Mouse (Mus musculus): ENCODE measurements around the gene C530008M17Rik. TPM values are rescaled to one million over a fixed set of nuclear protein-coding genes. Genes with fewer than 3 reads are reported as not detected.
A peak's percentile ranks its signal among the peaks of the same experiment; 100 is the strongest.

The C530008M17Rik gene
- polyA plus RNA-seq, 1 experiment from 2014 or later: 13.4 TPM

DNA sequence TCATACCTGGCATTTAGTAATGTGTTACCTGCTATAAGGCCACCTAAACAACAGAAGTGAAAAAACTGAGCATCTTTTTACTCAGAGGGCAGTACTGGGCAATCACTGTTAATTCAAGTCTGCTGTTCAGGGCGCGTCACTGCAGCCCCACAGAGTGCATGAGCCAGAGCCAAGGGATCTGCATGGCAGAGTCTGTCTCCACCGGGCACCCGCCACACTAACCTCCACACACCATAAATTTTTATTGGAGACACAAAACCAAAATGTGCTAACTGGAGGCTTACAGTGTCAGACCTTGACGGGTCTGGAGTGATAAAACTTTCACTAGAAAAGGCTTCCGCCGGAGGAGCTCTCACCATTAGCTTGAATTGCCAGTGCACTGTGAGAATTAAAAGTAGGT is 57.4 kb downstream of the C530008M17Rik start:
- ATAC-seq (ENCODE audit: insufficient number of reproducible peaks, low FRiP score, low TSS enrichment, low read depth): no peak

GRCm38 (mm10) chr5:76719954-76720353 is 63.6 kb downstream of the C530008M17Rik start:
- no peak for ATAC-seq (ENCODE audit: insufficient number of reproducible peaks, low FRiP score, low TSS enrichment, low read depth)
- no peak overlapping the region for H3K4me2 ChIP-seq
- H3K27me3 ChIP-seq: no peaks in the 10 kb centered on the region
- H3K9ac ChIP-seq: no peak overlapping the region
- whole genome bisulfite sequencing: 54% methylated on average over 3 of the region's 3 CpGs
- H3K4me3 ChIP-seq: no peak overlapping the region
- no peak overlapping the region for H3K27ac ChIP-seq
- H3K9me3 ChIP-seq: no peaks in the 10 kb centered on the region; the same call in 1 of the 2 replicates
- no peaks in the 10 kb centered on the region for H3K4me1 ChIP-seq
- H3K36me3 ChIP-seq: 0 out of 2 replicates have a peak, but pooled peaks cover 3% of the 10 kb centered on the region

More for the DNA sequence above, 57.4 kb downstream of the C530008M17Rik start:
- no peak overlapping the region for H3K27ac ChIP-seq
- no peaks in the 10 kb centered on the region for H3K36me3 ChIP-seq
- no peak overlapping the region for H3K4me3 ChIP-seq
- H3K9ac ChIP-seq: no peak overlapping the region
- no peaks in the 10 kb centered on the region for H3K9me3 ChIP-seq
- peaks cover 6% of the 10 kb centered on the region for H3K4me1 ChIP-seq
- 34% methylated on average over 7 of the region's 7 CpGs for WGBS
- 0 out of 2 replicates have a peak overlapping the region, but pooled peaks have one; percentile 14 for H3K4me2 ChIP-seq
- no peaks in the 10 kb centered on the region for H3K27me3 ChIP-seq

GRCm38 (mm10) chr5:76724878-76725277 is 68.6 kb downstream of the C530008M17Rik start:
- H3K27ac ChIP-seq: no peak overlapping the region
- no peak overlapping the region for H3K4me3 ChIP-seq
- WGBS: 99% methylated on average over 2 of the region's 2 CpGs
- no peaks in the 10 kb centered on the region for H3K4me1 ChIP-seq
- no peaks in the 10 kb centered on the region; the same call in 1 of the 2 replicates for H3K9me3 ChIP-seq
- no peaks in the 10 kb centered on the region for H3K27me3 ChIP-seq
- no peak overlapping the region for H3K9ac ChIP-seq
- no peak overlapping the region for H3K4me2 ChIP-seq
- ATAC-seq (ENCODE audit: insufficient number of reproducible peaks, low FRiP score, low TSS enrichment, low read depth): no peak
- 0 out of 2 replicates have a peak, but pooled peaks cover 3% of the 10 kb centered on the region for H3K36me3 ChIP-seq

GRCm38 (mm10) chr5:76726518-76727103 is 70.3 kb downstream of the C530008M17Rik start:
- H3K4me3 ChIP-seq: no peak overlapping the region
- ATAC-seq (ENCODE audit: insufficient number of reproducible peaks, low FRiP score, low TSS enrichment, low read depth): no peak

GRCm38 (mm10) chr5:76733055-76733641 is 76.8 kb downstream of the C530008M17Rik start:
- H3K9ac ChIP-seq: no peak overlapping the region
- ATAC-seq (ENCODE audit: insufficient number of reproducible peaks, low FRiP score, low TSS enrichment, low read depth): no peak
- H3K36me3 ChIP-seq: no peaks in the 10 kb centered on the region
- no peak overlapping the region for H3K4me3 ChIP-seq
- H3K4me2 ChIP-seq: no peak overlapping the region
- 87% methylated on average over 6 of the region's 6 CpGs for WGBS
- H3K27ac ChIP-seq: no peak overlapping the region
- H3K27me3 ChIP-seq: no peaks in the 10 kb centered on the region
- H3K4me1 ChIP-seq: no peaks in the 10 kb centered on the region
- H3K9me3 ChIP-seq: no peaks in the 10 kb centered on the region

More at GRCm38 (mm10) chr5:76726518-76727103, 70.3 kb downstream of the C530008M17Rik start:
- WGBS: 89% methylated on average over 8 of the region's 8 CpGs
- Histone ChIP-seq H3K27me3 (no peaks in the 10 kb centered on the region), H3K9me3 (no peaks in the 10 kb centered on the region; the same call in 1 of the 2 replicates), H3K9ac (no peak overlapping the region), H3K4me2 (no peak overlapping the region), H3K36me3 (0 out of 2 replicates have a peak, but pooled peaks cover 3% of the 10 kb centered on the region), H3K27ac (no peak overlapping the region), H3K4me1 (no peaks in the 10 kb centered on the region)

- H3K36me3 ChIP-seq: 0 out of 2 replicates have a peak, but pooled peaks cover 8% of the 10 kb centered on the region
- no peaks in the 10 kb centered on the region for H3K9me3 ChIP-seq
- H3K27me3 ChIP-seq: no peaks in the 10 kb centered on the region
- 93% methylated on average over 6 of the region's 6 CpGs for WGBS
- H3K9ac ChIP-seq: no peak overlapping the region
- H3K4me2 ChIP-seq: no peak overlapping the region
- no peak for ATAC-seq (ENCODE audit: insufficient number of reproducible peaks, low FRiP score, low TSS enrichment, low read depth)
- no peak overlapping the region for H3K27ac ChIP-seq
- peaks cover 2% of the 10 kb centered on the region; the same call in 1 of the 2 replicates for H3K4me1 ChIP-seq
- no peak overlapping the region for H3K4me3 ChIP-seq
Measured at GRCm38 (mm10) chr5:76741463-76741862, 85.2 kb downstream of the C530008M17Rik start.

GRCm38 (mm10) chr5:76742076-76742475 is 85.8 kb downstream of the C530008M17Rik start:
- 0 out of 2 replicates have a peak, but pooled peaks cover 8% of the 10 kb centered on the region for H3K36me3 ChIP-seq
- no peak overlapping the region for H3K4me3 ChIP-seq
- H3K4me1 ChIP-seq: peaks cover 2% of the 10 kb centered on the region; the same call in 1 of the 2 replicates
- H3K9ac ChIP-seq: no peak overlapping the region
- H3K4me2 ChIP-seq: no peak overlapping the region
- H3K27me3 ChIP-seq: no peaks in the 10 kb centered on the region
- 97% methylated on average over 6 of the region's 6 CpGs for WGBS
- no peaks in the 10 kb centered on the region for H3K9me3 ChIP-seq
- H3K27ac ChIP-seq: no peak overlapping the region
- no peak for ATAC-seq (ENCODE audit: insufficient number of reproducible peaks, low FRiP score, low TSS enrichment, low read depth)

- no peak overlapping the region for H3K9ac ChIP-seq
- no peaks in the 10 kb centered on the region for H3K27me3 ChIP-seq
- no peak overlapping the region for H3K27ac ChIP-seq
- H3K4me2 ChIP-seq: no peak overlapping the region
- H3K4me1 ChIP-seq: peaks cover 2% of the 10 kb centered on the region; the same call in 1 of the 2 replicates
- no peak overlapping the region for H3K4me3 ChIP-seq
- 0 out of 2 replicates have a peak, but pooled peaks cover 8% of the 10 kb centered on the region for H3K36me3 ChIP-seq
- ATAC-seq (ENCODE audit: insufficient number of reproducible peaks, low FRiP score, low TSS enrichment, low read depth): no peak
- H3K9me3 ChIP-seq: no peaks in the 10 kb centered on the region
- WGBS: 74% methylated on average over 9 of the region's 9 CpGs
Measured at GRCm38 (mm10) chr5:76744737-76745209, 88.5 kb downstream of the C530008M17Rik start.

DNA sequence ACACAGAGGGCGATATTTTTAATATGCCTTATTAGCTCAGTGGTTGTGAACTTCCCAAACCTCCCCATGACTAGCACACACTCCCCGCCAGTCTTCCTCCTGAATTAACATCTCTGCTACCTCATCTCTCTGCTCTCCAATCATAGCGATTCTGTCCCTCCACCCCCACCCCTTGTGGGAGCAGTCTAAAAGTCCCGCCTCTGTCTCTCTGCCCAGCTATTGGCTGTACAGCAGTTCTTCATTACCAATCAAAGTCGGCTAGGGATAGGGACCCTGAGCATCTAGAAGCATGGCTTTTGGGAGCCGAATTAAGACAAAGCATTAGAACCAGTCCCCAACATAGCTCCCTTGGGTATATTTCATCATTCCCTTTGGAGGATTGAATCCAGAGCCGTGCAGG is 91.5 kb downstream of the C530008M17Rik start:
- Histone ChIP-seq H3K4me3 (no peak overlapping the region), H3K36me3 (0 out of 2 replicates have a peak, but pooled peaks cover 3% of the 10 kb centered on the region), H3K4me2 (no peak overlapping the region), H3K27ac (no peak overlapping the region), H3K9me3 (no peaks in the 10 kb centered on the region), H3K27me3 (no peaks in the 10 kb centered on the region), H3K4me1 (peaks cover 2% of the 10 kb centered on the region; the same call in 1 of the 2 replicates), H3K9ac (no peak overlapping the region)
- ATAC-seq (ENCODE audit: insufficient number of reproducible peaks, low FRiP score, low TSS enrichment, low read depth): no peak
- WGBS: 64% methylated on average over 7 of the region's 7 CpGs

GRCm38 (mm10) chr5:76752351-76752750 is 96.0 kb downstream of the C530008M17Rik start:
- no peak overlapping the region for H3K4me2 ChIP-seq
- H3K9ac ChIP-seq: no peak overlapping the region
- no peaks in the 10 kb centered on the region for H3K36me3 ChIP-seq
- 91% methylated on average over 5 of the region's 5 CpGs for WGBS
- H3K27ac ChIP-seq: no peak overlapping the region
- H3K4me3 ChIP-seq: no peak overlapping the region
- ATAC-seq (ENCODE audit: insufficient number of reproducible peaks, low FRiP score, low TSS enrichment, low read depth): no peak
- no peaks in the 10 kb centered on the region for H3K4me1 ChIP-seq
- H3K9me3 ChIP-seq: no peaks in the 10 kb centered on the region
- no peaks in the 10 kb centered on the region for H3K27me3 ChIP-seq

DNA sequence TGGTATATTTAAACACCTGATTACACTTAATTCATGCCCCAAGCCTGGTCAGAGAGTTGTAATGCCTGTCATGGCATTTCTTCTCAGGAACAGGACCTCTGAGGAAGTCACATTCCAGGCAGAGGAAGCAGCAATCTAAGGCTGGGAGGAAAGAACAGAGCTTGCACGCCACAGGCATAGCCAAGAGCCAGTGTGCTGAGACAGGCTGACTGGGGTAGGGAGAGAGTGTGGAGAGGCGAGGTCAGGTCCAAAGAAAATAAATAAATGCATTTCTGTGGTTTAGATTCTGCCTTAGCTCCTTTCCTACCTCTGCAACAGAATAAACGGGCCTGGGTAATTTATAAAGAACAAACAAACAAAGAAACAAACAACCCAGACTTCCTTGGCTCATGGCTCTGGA is 104.0 kb downstream of the C530008M17Rik start:
- 63% methylated on average over 3 of the region's 3 CpGs for WGBS
- no peaks in the 10 kb centered on the region for H3K36me3 ChIP-seq
- no peaks in the 10 kb centered on the region for H3K9me3 ChIP-seq
- peaks cover 32% of the 10 kb centered on the region for H3K4me1 ChIP-seq
- no peak overlapping the region for H3K4me2 ChIP-seq
- no peak for ATAC-seq (ENCODE audit: insufficient number of reproducible peaks, low FRiP score, low TSS enrichment, low read depth)
- H3K27ac ChIP-seq: no peak overlapping the region
- H3K27me3 ChIP-seq: no peaks in the 10 kb centered on the region
- H3K9ac ChIP-seq: no peak overlapping the region
- H3K4me3 ChIP-seq: no peak overlapping the region

DNA sequence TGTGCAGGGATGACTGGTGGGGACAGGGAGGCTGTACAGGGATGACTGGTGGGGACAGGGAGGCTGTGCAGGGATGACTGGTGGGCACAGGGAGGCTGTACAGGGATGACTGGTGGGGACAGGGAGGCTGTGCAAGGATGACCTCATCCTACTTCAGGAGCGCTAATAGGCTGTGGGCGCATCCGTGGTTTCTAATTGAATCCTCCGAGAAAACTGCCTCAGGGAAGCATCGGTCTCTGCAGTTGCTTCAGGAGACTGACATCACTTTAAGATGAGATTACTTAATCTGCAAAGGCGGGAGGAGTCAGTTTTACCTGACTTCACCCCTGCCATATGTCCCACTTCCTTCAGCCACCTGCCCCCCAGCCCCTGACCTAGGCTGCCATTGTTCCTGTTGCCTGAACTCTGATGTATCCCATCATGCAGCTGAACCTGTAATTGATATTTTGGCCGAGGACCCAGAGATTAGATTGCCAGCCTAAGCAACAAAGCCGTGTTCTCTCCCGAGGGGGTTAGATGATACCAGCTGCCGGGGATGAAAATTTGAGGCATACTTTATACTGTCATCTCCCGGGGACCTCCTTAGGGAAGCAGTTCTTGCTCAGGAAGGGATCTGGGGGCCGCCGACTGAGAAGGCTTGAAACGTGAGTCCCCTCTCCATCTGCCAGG is 105.9 kb downstream of the C530008M17Rik start:
- 61% methylated on average over 14 of the region's 14 CpGs for WGBS
- Histone ChIP-seq H3K4me1 (peaks cover 32% of the 10 kb centered on the region), H3K9ac (no peak overlapping the region), H3K27ac (no peak overlapping the region), H3K4me2 (no peak overlapping the region), H3K9me3 (no peaks in the 10 kb centered on the region), H3K4me3 (no peak overlapping the region), H3K27me3 (no peaks in the 10 kb centered on the region), H3K36me3 (no peaks in the 10 kb centered on the region)
- ATAC-seq (ENCODE audit: insufficient number of reproducible peaks, low FRiP score, low TSS enrichment, low read depth): no peak

Data from limb, embryonic 15.5 days (tissue).